Mouse (Mus musculus) intestine, embryonic 14.5 days (tissue): ENCODE data around the gene D430041D05Rik. TPM values are rescaled to one million over a fixed set of nuclear protein-coding genes. Genes with fewer than 3 reads are reported as not detected.

Experiments used
- ATAC-seq: fragments of 200-750 bp; cut with Nextera tagmentation; replicated peaks from 2 replicates; pipeline ENCODE4 v1.8.0; 2017; ENCODE audit warnings: low read depth, moderate number of reproducible peaks, moderate TSS enrichment, moderate library complexity; ENCODE audit not compliant: low FRiP score, low TSS enrichment
- DNase-seq: peaks from one replicate; pipeline ENCODE4 v3.0.0-alpha.2; 2018; ENCODE audit warnings: low spot score
- H3K27ac ChIP-seq: fragments of 300-500 bp; sonication (generic); 2 replicates; pipeline ENCODE4 v1.5.1; 2014; ENCODE audit warnings: low read depth, mild to moderate bottlenecking, control low read depth
- H3K27me3 ChIP-seq: fragments of 300-500 bp; sonication (generic); replicated peaks from 2 replicates; pipeline ENCODE4 v1.6.1; 2014; ENCODE audit warnings: low read length, control low read depth; ENCODE audit not compliant: control insufficient read depth, insufficient read depth
- H3K36me3 ChIP-seq: fragments of 300-500 bp; sonication (generic); 2 replicates; pipeline ENCODE4 v1.6.1; 2014; ENCODE audit warnings: low read length, control low read depth; ENCODE audit not compliant: control insufficient read depth, insufficient read depth
- H3K4me1 ChIP-seq: fragments of 300-500 bp; sonication (generic); replicated peaks from 2 replicates; pipeline ENCODE4 v1.6.1; 2014; ENCODE audit warnings: low read length, control low read depth, mixed read lengths; ENCODE audit not compliant: control insufficient read depth, insufficient read depth
- H3K4me2 ChIP-seq: fragments of 300-500 bp; sonication (generic); 2 replicates; pipeline ENCODE4 v1.6.1; 2014; ENCODE audit warnings: low read length
- H3K4me3 ChIP-seq: fragments of 300-500 bp; sonication (generic); 2 replicates; pipeline ENCODE4 v1.5.1; 2014; ENCODE audit warnings: low read depth, low read length, control low read depth, mixed read lengths
- H3K9ac ChIP-seq: fragments of 300-500 bp; sonication (generic); 2 replicates; pipeline ENCODE4 v1.6.1; 2014; ENCODE audit warnings: mild to moderate bottlenecking, low read length
- H3K9me3 ChIP-seq: fragments of 300-500 bp; sonication (generic); 2 replicates; pipeline ENCODE4 v1.6.1; 2016; ENCODE audit warnings: low read length, control low read depth; ENCODE audit not compliant: control insufficient read depth
- WGBS: fragments of 180-500 bp; shearing (Covaris S2); extraction: QIAGEN DNeasy Blood & Tissue Kit; methylation state at CpG from one replicate; pipeline ENCODE4 v1.1.7; 2014; 5-methylcytosine and 5-hydroxymethylcytosine counted together
- polyA plus RNA-seq: library from polyadenylated mRNA; unstranded; fragments of >200 nt; fragmentation: Nextera tagmentation; extraction: Ambion mirVana; gene quantifications from 2 replicates; pipeline ENCODE4 v1.2.1, GENCODE M21; 2014

The D430041D05Rik gene
- polyA plus RNA-seq, 1 experiment from 2014 or later = 0.35 TPM

DNA sequence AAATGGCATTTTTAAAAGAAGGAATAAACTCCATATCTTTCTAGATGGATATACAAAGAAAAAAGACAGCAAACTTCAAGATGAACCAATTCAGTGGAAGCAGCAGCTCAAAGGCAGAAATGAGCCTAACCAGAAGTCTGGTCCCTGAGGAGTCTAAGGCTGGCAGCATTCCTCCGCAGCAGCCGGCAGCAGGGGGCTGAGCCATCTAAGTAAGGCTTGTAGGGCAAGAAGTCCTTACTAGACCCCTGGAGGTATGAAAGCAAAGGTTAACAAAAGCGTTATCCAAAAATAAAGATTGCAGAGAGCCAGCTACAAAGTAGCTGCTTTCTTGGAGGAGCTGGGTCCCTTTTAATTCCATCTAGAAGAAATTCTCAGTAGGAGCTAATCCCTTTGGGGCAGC is 32.0 kb downstream of the D430041D05Rik start:
- no peaks in the 10 kb centered on the region for H3K9me3 ChIP-seq
- no peak for ATAC-seq
- 13% methylated on average over 3 of the region's 3 CpGs for WGBS
- no peak for DNase-seq
- no peaks in the 10 kb centered on the region for H3K36me3 ChIP-seq
- H3K27me3 ChIP-seq = peaks cover 6% of the 10 kb centered on the region; the same call in 1 of the 2 replicates
- H3K27ac ChIP-seq = no peak overlapping the region
- H3K4me3 ChIP-seq = no peak overlapping the region
- no peak overlapping the region for H3K4me2 ChIP-seq
- no peak overlapping the region for H3K9ac ChIP-seq
- no peaks in the 10 kb centered on the region for H3K4me1 ChIP-seq

DNA sequence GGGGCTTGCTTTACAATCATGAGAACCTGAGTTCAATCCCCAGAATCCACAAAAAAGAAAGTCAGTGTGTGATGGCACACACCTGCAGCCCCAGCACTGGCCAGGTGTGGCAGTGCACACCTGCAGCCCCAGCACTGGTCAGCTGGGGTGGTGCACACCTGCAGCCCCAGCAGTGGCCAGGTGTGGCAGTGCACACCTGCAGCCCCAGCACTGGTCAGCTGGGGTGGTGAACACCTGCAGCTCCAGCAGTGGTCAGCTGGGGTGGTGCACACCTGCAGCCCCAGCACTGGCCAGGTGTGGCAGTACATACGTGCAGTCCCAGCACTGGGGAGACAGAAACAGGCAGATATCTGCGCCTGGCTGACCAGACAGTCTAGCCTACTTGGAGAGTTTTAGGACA is 32.8 kb downstream of the D430041D05Rik start:
- no peak overlapping the region for H3K4me3 ChIP-seq
- H3K27me3 ChIP-seq = peaks cover 6% of the 10 kb centered on the region; the same call in 1 of the 2 replicates
- H3K9me3 ChIP-seq = no peaks in the 10 kb centered on the region
- WGBS = 69% methylated on average over 2 of the region's 2 CpGs
- H3K4me1 ChIP-seq = no peaks in the 10 kb centered on the region
- no peak overlapping the region for H3K9ac ChIP-seq
- no peaks in the 10 kb centered on the region for H3K36me3 ChIP-seq
- ATAC-seq (no peak; the same call in 1 of the 2 replicates), DNase-seq (no peak)
- no peak overlapping the region for H3K27ac ChIP-seq
- no peak overlapping the region for H3K4me2 ChIP-seq

DNA sequence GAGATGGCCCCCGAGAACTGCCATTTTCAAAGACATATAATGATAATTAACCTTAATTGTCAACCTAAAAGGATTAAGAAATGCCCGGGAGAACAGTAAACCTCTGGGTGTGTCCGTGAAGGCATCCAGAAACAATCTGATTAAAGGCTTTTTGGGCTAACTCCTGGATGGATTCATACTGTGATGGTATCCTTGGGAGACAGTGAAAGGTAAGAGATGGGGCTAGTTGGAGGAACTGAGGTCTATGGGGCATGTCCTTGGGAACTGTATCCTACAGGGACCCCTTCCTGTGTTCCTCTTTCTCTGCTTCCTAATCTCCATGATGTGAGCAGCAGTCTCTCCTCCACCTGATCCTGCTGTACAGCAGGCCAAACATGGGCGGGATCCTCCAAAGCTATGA is 38.7 kb downstream of the D430041D05Rik start:
- no peaks in the 10 kb centered on the region for H3K27me3 ChIP-seq
- 77% methylated on average over 4 of the region's 4 CpGs for WGBS
- no peaks in the 10 kb centered on the region for H3K9me3 ChIP-seq
- no peak for DNase-seq
- ATAC-seq = no peak
- no peaks in the 10 kb centered on the region for H3K36me3 ChIP-seq
- no peak overlapping the region for H3K9ac ChIP-seq
- H3K4me1 ChIP-seq = peaks cover 5% of the 10 kb centered on the region; the same call in 1 of the 2 replicates
- H3K4me3 ChIP-seq = no peak overlapping the region
- no peak overlapping the region for H3K27ac ChIP-seq
- no peak overlapping the region for H3K4me2 ChIP-seq

DNA sequence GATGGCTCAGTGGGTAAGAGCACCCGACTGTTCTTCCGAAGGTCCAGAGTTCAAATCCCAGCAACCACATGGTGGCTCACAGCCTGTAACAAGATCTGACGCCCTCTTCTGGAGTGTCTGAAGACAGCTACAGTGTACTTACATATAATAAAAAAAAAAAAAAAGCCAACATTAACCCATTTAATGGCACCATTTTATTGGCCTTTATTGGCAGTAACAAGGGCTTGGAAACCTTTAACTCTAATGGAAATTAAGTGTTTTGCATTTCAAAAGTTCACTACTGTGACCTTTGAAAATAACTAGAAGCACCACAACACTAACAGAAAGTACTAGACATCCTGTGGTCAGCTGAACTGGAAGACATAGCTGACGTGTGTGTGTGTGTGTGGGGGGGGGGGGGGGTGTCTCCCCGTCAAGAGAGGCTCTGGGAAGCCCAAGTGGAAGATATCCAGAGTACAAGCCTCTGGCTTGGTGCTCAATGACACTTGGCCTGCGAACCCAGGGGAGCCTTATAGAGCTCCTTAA is 39.1 kb downstream of the D430041D05Rik start:
- WGBS = 68% methylated on average over 6 of the region's 6 CpGs
- ATAC-seq = no peak
- no peak overlapping the region for H3K4me2 ChIP-seq
- H3K27me3 ChIP-seq = no peaks in the 10 kb centered on the region
- no peaks in the 10 kb centered on the region for H3K36me3 ChIP-seq
- no peak overlapping the region for H3K9ac ChIP-seq
- H3K4me3 ChIP-seq = no peak overlapping the region
- DNase-seq = no peak
- no peak overlapping the region for H3K27ac ChIP-seq
- H3K9me3 ChIP-seq = no peaks in the 10 kb centered on the region
- peaks cover 5% of the 10 kb centered on the region; the same call in 1 of the 2 replicates for H3K4me1 ChIP-seq

DNA sequence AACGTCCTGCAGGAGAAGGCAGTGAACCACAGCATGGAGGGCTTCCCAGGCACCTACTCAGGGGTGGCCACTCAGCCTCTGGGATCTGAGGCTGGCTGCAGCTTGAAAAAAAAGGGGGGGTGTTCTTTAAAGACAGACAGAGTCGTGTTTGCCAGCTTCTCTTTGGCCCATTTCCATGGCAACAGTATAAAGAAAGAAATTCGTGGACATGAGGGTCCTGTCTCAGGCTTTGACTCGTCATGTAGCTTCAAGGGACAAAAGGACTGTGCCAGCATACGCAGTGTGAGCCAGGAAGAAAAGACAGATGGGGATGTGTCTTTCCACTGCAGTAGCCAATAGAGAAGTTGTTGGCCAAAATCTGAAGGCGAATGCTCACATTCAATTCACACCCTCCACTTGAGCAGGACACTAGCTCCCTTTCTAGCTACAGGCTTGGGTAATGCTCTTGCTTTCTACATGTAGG is 42.9 kb downstream of the D430041D05Rik start:
- H3K9ac ChIP-seq = no peak overlapping the region

DNA sequence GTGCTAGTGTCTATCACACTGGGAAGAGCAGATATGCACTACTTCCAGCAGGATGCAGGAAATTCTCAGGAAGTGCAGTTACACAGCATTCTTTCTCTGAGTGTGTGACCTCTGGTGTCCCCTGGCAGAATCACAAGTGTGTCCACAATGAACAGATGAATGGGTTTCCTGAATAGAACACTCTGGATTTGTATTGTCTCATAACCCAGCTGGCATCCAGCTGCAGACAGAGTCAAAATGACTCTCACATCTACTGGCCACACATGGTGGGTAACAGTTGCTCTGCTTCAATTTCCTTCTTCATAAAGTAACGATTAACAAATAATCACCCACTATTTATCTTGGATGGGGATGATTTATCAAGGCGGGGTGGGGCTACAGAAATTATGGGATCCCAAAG is 43.5 kb downstream of the D430041D05Rik start:
- no peak for DNase-seq

More for the DNA sequence above, 42.9 kb downstream of the D430041D05Rik start:
- DNase-seq = no peak
- H3K4me1 ChIP-seq = peaks cover 5% of the 10 kb centered on the region; the same call in 1 of the 2 replicates
- WGBS = 46% methylated on average over 6 of the region's 6 CpGs
- no peaks in the 10 kb centered on the region for H3K36me3 ChIP-seq
- no peaks in the 10 kb centered on the region for H3K27me3 ChIP-seq
- H3K4me2 ChIP-seq = no peak overlapping the region
- ATAC-seq = no peak
- no peak overlapping the region for H3K4me3 ChIP-seq
- no peak overlapping the region for H3K27ac ChIP-seq
- no peaks in the 10 kb centered on the region for H3K9me3 ChIP-seq

DNA sequence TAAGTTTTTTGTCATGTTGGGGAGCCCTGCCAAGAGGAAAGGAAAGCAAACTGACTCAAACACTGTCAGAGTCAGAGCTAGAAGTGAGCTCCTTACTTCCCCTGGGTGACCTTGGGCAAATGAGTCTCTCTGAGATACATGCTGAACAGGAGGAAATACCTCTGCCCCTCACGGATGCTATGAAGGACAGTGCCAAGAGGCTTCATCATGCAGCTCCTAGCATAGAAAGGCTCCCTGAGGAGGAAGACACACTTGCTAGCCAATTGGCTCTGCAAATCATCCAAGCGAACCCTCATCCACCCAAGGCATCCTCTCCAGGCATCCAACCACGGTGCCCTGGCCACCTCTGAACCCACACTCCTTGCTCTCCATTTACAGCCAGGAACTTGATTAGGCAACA is 51.5 kb downstream of the D430041D05Rik start:
- no peak overlapping the region for H3K4me3 ChIP-seq
- H3K9me3 ChIP-seq = no peaks in the 10 kb centered on the region
- ATAC-seq (no peak), DNase-seq (no peak)
- no peak overlapping the region for H3K27ac ChIP-seq
- no peaks in the 10 kb centered on the region for H3K36me3 ChIP-seq
- no peaks in the 10 kb centered on the region for H3K27me3 ChIP-seq
- 68% methylated on average over 3 of the region's 3 CpGs for WGBS
- no peaks in the 10 kb centered on the region; the same call in 1 of the 2 replicates for H3K4me1 ChIP-seq
- no peak overlapping the region for H3K4me2 ChIP-seq
- H3K9ac ChIP-seq = no peak overlapping the region

More for the DNA sequence above, 43.5 kb downstream of the D430041D05Rik start:
- H3K36me3 ChIP-seq = no peaks in the 10 kb centered on the region
- H3K4me1 ChIP-seq = peaks cover 5% of the 10 kb centered on the region; the same call in 1 of the 2 replicates
- no peak overlapping the region for H3K4me2 ChIP-seq
- no peak for ATAC-seq
- 56% methylated on average over 2 of the region's 2 CpGs for WGBS
- H3K4me3 ChIP-seq = no peak overlapping the region
- no peaks in the 10 kb centered on the region for H3K27me3 ChIP-seq
- H3K9ac ChIP-seq = no peak overlapping the region
- H3K27ac ChIP-seq = no peak overlapping the region
- no peaks in the 10 kb centered on the region for H3K9me3 ChIP-seq

DNA sequence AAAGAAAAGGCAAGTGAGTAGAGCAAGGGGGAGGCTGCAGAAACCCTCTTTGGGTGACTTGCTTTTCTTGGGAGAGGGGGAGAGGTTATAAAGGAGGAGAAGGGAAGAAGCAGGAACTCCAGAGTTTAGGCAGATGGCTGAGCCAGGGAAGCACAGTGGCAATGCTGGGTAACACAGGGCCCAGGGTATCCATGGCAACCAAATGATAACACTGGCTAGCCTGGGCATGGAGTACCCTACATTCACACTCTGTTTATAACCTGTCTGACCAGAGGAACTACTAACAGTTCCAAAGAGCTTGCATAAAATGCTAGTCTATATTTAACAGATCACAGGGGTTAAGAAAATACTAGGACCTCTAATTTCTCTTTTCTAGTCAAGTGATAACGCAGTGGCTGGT is 51.9 kb downstream of the D430041D05Rik start:
- no peaks in the 10 kb centered on the region for H3K36me3 ChIP-seq
- H3K4me2 ChIP-seq = no peak overlapping the region
- no peaks in the 10 kb centered on the region for H3K9me3 ChIP-seq
- no peak overlapping the region for H3K9ac ChIP-seq
- no peak for DNase-seq
- no peak overlapping the region for H3K27ac ChIP-seq
- H3K27me3 ChIP-seq = no peaks in the 10 kb centered on the region
- WGBS = 67% methylated on average over 1 of the region's 1 CpGs
- H3K4me1 ChIP-seq = no peaks in the 10 kb centered on the region; the same call in 1 of the 2 replicates
- H3K4me3 ChIP-seq = no peak overlapping the region
- no peak for ATAC-seq

DNA sequence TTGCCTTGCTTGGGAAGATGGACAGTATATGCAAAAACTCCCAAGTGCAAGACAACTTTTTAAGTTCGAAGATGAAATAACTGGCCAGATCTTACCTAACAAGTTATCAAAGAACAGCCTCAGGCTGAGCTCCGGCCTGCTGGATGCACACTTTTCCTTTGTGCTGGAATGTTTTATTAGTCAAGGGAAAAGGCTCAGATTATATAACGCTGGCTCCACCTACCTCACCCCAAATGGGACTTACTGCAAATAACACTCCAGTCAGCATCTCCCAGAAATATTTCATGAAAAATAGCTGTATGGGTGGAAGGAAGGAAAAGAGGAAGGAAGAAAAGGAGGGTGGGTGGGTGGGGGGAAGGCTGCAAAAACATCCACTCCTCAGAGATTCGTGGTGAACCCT is 54.3 kb downstream of the D430041D05Rik start:
- no peak overlapping the region for H3K4me2 ChIP-seq
- H3K4me1 ChIP-seq = no peaks in the 10 kb centered on the region; the same call in 1 of the 2 replicates
- WGBS = 83% methylated on average over 4 of the region's 4 CpGs
- no peak overlapping the region for H3K27ac ChIP-seq
- no peaks in the 10 kb centered on the region for H3K9me3 ChIP-seq
- no peaks in the 10 kb centered on the region for H3K27me3 ChIP-seq
- H3K9ac ChIP-seq = no peak overlapping the region
- no peak for DNase-seq
- no peak overlapping the region for H3K4me3 ChIP-seq
- H3K36me3 ChIP-seq = no peaks in the 10 kb centered on the region
- no peak for ATAC-seq
